Mouse (Mus musculus): ENCODE measurements around the gene Gm49358. TPM values are rescaled to one million over a fixed set of nuclear protein-coding genes. Genes with fewer than 3 reads are reported as not detected.

Gene Gm49358
- polyA plus RNA-seq, 1 experiment from 2014 or later = not detected

DNA sequence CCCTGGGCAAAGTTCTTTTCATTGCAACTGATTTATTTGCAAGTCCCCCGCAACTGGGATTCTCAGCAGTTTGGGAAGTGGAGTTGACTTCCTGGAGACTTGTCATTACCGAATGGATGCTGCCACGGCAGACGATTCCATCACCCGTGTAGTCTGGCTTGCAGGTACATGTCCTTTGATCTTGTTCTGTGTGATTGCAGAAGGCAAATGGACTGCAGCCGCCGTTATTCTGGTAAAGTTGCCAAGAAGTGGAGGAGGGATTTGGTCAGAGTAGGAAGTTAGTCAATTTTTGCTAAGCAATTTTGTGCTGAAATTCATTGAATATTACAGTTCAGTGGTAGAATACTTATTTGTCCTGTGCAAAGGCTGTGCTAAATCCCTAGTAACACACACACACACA is 114.9 kb downstream of the Gm49358 start:
- ATAC-seq (ENCODE audit: insufficient number of reproducible peaks, insufficient read depth, low FRiP score, low read depth) = no peak
- Histone ChIP-seq H3K36me3 (ENCODE audit: control insufficient read depth, insufficient read depth, low read length) (no peaks in the 10 kb centered on the region), H3K9me3 (ENCODE audit: control insufficient read depth, low read length) (no peaks in the 10 kb centered on the region), H3K9ac (ENCODE audit: low read length) (no peak overlapping the region), H3K4me2 (ENCODE audit: low read length) (no peak overlapping the region), H3K27ac (replicated peaks in 1 of 2; ENCODE audit: control insufficient read depth in 1 of 2, insufficient read depth in 1 of 2, low read depth in 2 of 2, low read length in 2 of 2) (no peak overlapping the region), H3K4me3 (ENCODE audit: control insufficient read depth in 1 of 2, insufficient read depth in 1 of 2, low read depth in 1 of 2, low read length in 2 of 2) (no peak overlapping the region), H3K27me3 (ENCODE audit: control insufficient read depth, insufficient read depth, low read length) (no peaks in the 10 kb centered on the region), H3K4me1 (ENCODE audit: control insufficient read depth in 2 of 2, insufficient read depth in 2 of 2, low read length in 2 of 2) (no peaks in the 10 kb centered on the region)
- WGBS = 80% methylated on average over 7 of the region's 7 CpGs

DNA sequence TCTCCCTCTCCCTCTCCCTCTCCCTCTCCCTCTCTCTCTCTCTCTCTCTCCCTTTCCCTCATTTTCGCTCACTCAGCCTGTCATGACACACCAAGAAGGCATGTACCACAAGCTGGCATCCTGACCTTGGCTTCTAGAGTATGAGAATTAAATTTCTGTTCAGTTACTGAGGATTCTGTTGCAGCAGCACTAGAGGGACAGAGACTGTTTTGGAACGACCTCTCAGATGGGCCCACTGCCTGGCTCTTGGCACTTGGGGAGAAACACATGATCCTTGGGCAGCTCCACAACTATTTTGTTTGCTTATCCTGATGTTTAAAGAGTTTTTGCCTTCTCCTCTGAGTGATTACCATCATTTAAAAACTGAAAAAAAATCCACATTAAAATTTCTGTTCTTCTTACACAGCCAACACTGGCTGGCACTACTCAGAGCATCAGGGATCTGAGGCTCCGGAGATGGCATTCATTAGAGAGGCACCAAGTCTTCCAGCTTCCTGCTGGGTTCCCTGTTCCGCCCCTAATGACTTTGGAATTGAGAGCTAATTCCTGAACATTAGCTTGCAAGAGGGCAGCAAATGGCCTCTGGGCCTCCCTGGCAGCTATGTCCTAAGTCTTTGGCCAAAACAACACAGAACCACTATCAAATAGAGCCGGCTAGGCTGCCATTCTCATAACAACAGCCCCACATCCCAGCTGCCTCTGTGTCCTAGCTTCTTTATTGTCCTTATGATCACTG is 116.5 kb downstream of the Gm49358 start:
- H3K36me3 ChIP-seq (ENCODE audit: control insufficient read depth, insufficient read depth, low read length) = no peaks in the 10 kb centered on the region
- H3K4me2 ChIP-seq (ENCODE audit: low read length) = no peak overlapping the region
- H3K9ac ChIP-seq (ENCODE audit: low read length) = no peak overlapping the region
- H3K27ac ChIP-seq (replicated peaks in 1 of 2; ENCODE audit: control insufficient read depth in 1 of 2, insufficient read depth in 1 of 2, low read depth in 2 of 2, low read length in 2 of 2) = no peak overlapping the region
- no peak for ATAC-seq (ENCODE audit: insufficient number of reproducible peaks, insufficient read depth, low FRiP score, low read depth)
- H3K9me3 ChIP-seq (ENCODE audit: control insufficient read depth, low read length) = no peaks in the 10 kb centered on the region
- no peaks in the 10 kb centered on the region for H3K27me3 ChIP-seq (ENCODE audit: control insufficient read depth, insufficient read depth, low read length)
- WGBS = 53% methylated on average over 5 of the region's 5 CpGs
- H3K4me1 ChIP-seq (ENCODE audit: control insufficient read depth in 2 of 2, insufficient read depth in 2 of 2, low read length in 2 of 2) = no peaks in the 10 kb centered on the region
- no peak overlapping the region for H3K4me3 ChIP-seq (ENCODE audit: control insufficient read depth in 1 of 2, insufficient read depth in 1 of 2, low read depth in 1 of 2, low read length in 2 of 2)

DNA sequence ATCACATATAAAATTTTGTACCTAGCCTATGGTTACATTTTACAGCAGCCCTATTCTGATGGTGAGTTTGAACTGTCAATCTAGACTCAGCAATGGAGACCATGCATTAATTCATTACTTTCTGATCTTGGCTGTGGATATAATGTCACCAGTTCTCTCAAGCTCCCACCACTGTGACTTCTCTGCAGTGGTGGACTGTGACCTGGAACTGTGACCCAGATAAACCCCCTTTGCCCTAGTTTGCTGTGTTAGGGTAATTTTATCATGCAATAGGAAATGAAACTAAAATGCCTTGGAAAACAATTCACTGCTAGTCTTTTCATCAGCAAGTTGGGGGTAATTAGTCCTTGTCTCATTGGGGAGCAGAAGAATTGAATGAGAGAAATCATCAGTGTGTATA is 117.7 kb downstream of the Gm49358 start:
- Histone ChIP-seq H3K27me3 (ENCODE audit: control insufficient read depth, insufficient read depth, low read length) (no peaks in the 10 kb centered on the region), H3K4me2 (ENCODE audit: low read length) (no peak overlapping the region), H3K9ac (ENCODE audit: low read length) (no peak overlapping the region), H3K36me3 (ENCODE audit: control insufficient read depth, insufficient read depth, low read length) (no peaks in the 10 kb centered on the region), H3K27ac (replicated peaks in 1 of 2; ENCODE audit: control insufficient read depth in 1 of 2, insufficient read depth in 1 of 2, low read depth in 2 of 2, low read length in 2 of 2) (no peak overlapping the region), H3K4me1 (ENCODE audit: control insufficient read depth in 2 of 2, insufficient read depth in 2 of 2, low read length in 2 of 2) (no peaks in the 10 kb centered on the region), H3K9me3 (ENCODE audit: control insufficient read depth, low read length) (no peaks in the 10 kb centered on the region), H3K4me3 (ENCODE audit: control insufficient read depth in 1 of 2, insufficient read depth in 1 of 2, low read depth in 1 of 2, low read length in 2 of 2) (no peak overlapping the region)
- ATAC-seq (ENCODE audit: insufficient number of reproducible peaks, insufficient read depth, low FRiP score, low read depth) = no peak

Other genes starting within 250 kb of the Gm49358 start
- gene Hsp90b1, start 58.5 kb upstream of the Gm49358 start, polyA plus RNA-seq (2014; fragmentation: Nextera tagmentation; extraction: Ambion mirVana) = 317 and 318 TPM in 2 replicates
- gene Ttc41, start 58.2 kb upstream of the Gm49358 start, polyA plus RNA-seq (2014; fragmentation: Nextera tagmentation; extraction: Ambion mirVana) = 1.5 and 1.6 TPM in 2 replicates
- gene Nt5dc3, start 15.0 kb downstream of the Gm49358 start, polyA plus RNA-seq (2014; fragmentation: Nextera tagmentation; extraction: Ambion mirVana) = 4.1 and 4.7 TPM in 2 replicates
- 0.59 and 0.89 TPM in 2 replicates for gene Stab2, start 244.1 kb downstream of the Gm49358 start, polyA plus RNA-seq (2014; fragmentation: Nextera tagmentation; extraction: Ambion mirVana)